Mouse (Mus musculus) kidney, adult 2 months (tissue): ENCODE measurements around the gene Dctd. TPM values are rescaled to one million over a fixed set of nuclear protein-coding genes. Genes with fewer than 3 reads are reported as not detected.

ENCODE experiments used
- DNase-seq: peaks from one replicate; pipeline ENCODE4 v3.0.0; 2021
- H3K27ac ChIP-seq: fragments of 200-500 bp; 2 replicates; pipeline ENCODE4 v1.5.1; 2012; ENCODE audit warnings: low read depth, low read length, control low read depth, inconsistent platforms; ENCODE audit not compliant: insufficient read depth
- H3K27me3 ChIP-seq: fragments of 200-500 bp; replicated peaks from 2 replicates; pipeline ENCODE4 v1.6.1; 2012; ENCODE audit warnings: mild to moderate bottlenecking, moderate library complexity, low read length, inconsistent platforms; ENCODE audit not compliant: control insufficient read depth, insufficient read depth
- H3K36me3 ChIP-seq: fragments of 200-500 bp; 2 replicates; pipeline ENCODE4 v1.6.1; 2012; ENCODE audit warnings: mild to moderate bottlenecking, moderate library complexity, low read length, inconsistent platforms; ENCODE audit not compliant: control insufficient read depth, insufficient read depth
- H3K4me1 ChIP-seq: fragments of 200-500 bp; 2 replicates; pipeline ENCODE4 v1.6.1; 2011; ENCODE audit warnings: low read length; ENCODE audit not compliant: control insufficient read depth, insufficient read depth
- H3K4me3 ChIP-seq: fragments of 200-500 bp; 2 replicates; pipeline ENCODE4 v1.5.1; 2011; ENCODE audit warnings: mild to moderate bottlenecking, low read depth, low read length, control low read depth; ENCODE audit not compliant: insufficient read depth
- CTCF ChIP-seq: fragments of 200-500 bp; conservative IDR thresholded peaks from 2 replicates; pipeline ENCODE4 v1.5.1; 2011; ENCODE audit warnings: low read depth, mild to moderate bottlenecking, control low read depth, low read length, moderate library complexity, mixed read lengths; ENCODE audit not compliant: insufficient read depth, insufficient read length
- POLR2A ChIP-seq: fragments of 200-500 bp; IDR thresholded peaks from one replicate; pipeline ENCODE4 v1.6.1; 2011; ENCODE audit warnings: low read depth, low read length, control low read depth
- WGBS: fragments of 180-500 bp; shearing (Covaris S2); methylation state at CpG from one replicate; pipeline ENCODE4 v1.1.7; 2018; 5-methylcytosine and 5-hydroxymethylcytosine counted together
- polyA plus RNA-seq: library from polyadenylated mRNA; depleted of rRNA; stranded (reverse); fragments of >200 nt; gene quantifications from 2 replicates; pipeline ENCODE4 v1.2.3, GENCODE M21; 2012; rRNA removed

Dctd gene
- polyA plus RNA-seq, result 1.3 and 1.8 TPM in 2 replicates

DNA sequence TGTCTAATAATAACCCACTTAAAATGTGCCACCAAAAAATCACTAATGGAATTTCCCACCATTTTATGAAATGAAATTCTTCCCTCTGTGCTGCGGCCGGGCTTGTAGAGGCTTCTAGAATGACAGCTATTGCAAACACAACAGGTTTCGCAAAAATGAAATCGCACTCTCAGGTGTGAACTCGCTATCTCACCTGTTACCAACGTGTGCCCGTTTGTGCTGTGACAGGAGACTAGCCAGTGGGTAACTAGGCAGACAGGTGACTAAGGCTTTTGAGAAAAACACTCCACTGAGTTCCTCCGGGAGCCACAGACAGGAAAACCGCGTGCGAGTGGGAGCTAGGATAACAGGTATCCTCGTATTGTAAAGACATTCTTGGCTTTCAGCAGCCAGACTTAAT lies at the start of gene Dctd:
Dctd (plus strand) TSS at position 301 of the 400 bp plus-strand sequence.
- Histone ChIP-seq H3K4me3 (no peak within 1 kb of the TSS), H3K27ac (no peak within 1 kb of the TSS), H3K27me3 (no peaks in the 10 kb centered on the region), H3K4me1 (0 out of 2 replicates have a peak, but pooled peaks cover 3% of the 10 kb centered on the region), H3K36me3 (no peaks in the 10 kb centered on the region)
- WGBS, result 92% methylated on average over 12 of the region's 12 CpGs
- no peak for DNase-seq
- TF ChIP-seq POLR2A (no peak), CTCF (no peak)

DNA sequence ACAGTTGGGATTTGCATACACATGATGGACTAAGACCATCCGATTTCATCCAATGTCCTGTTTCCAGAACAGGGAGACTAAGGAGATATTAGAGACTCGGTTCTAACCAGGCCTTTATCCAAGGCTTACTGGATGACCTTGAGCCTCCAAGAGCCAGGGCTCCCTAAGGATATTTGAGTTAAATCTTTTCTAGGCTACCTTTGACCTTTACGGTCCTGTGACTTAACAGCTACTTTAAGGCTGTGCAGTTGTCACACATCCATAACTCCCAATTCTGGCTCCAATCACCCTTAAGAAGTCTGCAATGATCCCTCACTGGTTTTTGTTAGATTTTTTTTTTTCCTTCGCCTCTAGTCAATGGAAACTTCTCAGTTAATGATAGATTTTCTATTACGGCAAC lies 45.3 kb upstream of the Dctd start:
- DNase-seq, result peak; percentile 75
- 49% methylated on average over 5 of the region's 5 CpGs for WGBS
- H3K36me3 ChIP-seq, result no peaks in the 10 kb centered on the region
- no peak overlapping the region for H3K4me3 ChIP-seq
- TF ChIP-seq CTCF, result no peak
- no peak for TF ChIP-seq POLR2A
- no peaks in the 10 kb centered on the region for H3K27me3 ChIP-seq
- peaks cover 11% of the 10 kb centered on the region; the same call in 1 of the 2 replicates for H3K4me1 ChIP-seq
- peak overlapping the region; percentile 60 for H3K27ac ChIP-seq

DNA sequence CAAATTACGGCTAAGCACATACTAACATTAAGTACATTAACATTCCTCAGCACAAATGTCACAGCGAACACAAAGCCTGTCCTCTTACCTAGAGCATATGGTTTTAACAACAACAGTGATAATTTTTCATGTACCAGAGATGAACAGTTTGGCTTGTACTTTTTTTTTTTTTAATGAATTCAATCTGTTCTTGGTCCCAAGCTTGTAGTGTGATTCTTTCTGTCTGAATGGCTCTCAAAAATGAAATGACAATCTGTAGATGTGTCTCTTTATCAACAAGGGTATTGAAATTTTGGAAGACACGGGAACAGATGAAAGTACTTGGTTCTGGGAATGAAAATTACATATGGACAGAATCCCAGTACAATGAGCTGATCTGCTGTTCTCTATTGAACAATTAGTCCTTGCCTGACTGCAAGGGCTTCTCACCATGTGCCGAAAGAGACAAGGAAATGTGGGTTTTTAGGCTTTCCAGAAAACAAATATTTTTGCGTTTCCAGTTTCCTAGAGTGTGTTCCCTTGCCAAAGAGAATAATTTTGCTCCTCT lies 35.3 kb upstream of the Dctd start:
- DNase-seq, result no peak
- H3K27ac ChIP-seq, result no peak overlapping the region
- TF ChIP-seq POLR2A (no peak), CTCF (no peak)
- H3K36me3 ChIP-seq, result no peaks in the 10 kb centered on the region
- 82% methylated on average over 5 of the region's 5 CpGs for WGBS
- no peaks in the 10 kb centered on the region for H3K4me1 ChIP-seq
- H3K27me3 ChIP-seq, result no peaks in the 10 kb centered on the region
- no peak overlapping the region for H3K4me3 ChIP-seq

GRCm38 (mm10) chr8:48074149-48074548 lies 24.7 kb upstream of the Dctd start:
- Histone ChIP-seq H3K27me3 (no peaks in the 10 kb centered on the region), H3K36me3 (no peaks in the 10 kb centered on the region), H3K4me3 (no peak overlapping the region), H3K27ac (no peak overlapping the region), H3K4me1 (no peaks in the 10 kb centered on the region)
- TF ChIP-seq POLR2A, result no peak
- DNase-seq, result no peak
- 96% methylated on average over 2 of the region's 2 CpGs for WGBS

DNA sequence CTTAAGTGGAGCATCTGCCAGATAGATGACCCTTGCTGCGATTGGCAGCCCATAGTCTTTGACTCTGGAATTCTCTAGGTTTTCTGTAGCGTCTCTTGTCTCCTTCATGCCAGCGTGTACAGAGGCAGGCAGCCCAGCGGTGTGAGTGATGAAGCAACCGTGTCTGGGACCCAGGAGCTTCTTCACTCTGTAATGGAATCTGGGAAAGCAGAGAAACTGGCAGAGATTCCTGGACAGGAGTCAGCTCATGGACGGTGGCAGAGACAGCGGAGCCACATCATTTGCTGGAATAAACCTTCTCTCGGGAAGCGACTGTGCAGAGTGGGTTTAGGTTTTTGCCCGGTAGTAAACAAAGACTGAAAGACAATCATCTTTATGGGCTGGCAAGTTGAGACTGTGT lies 16.5 kb upstream of the Dctd start:
- DNase-seq, result no peak
- no peak for TF ChIP-seq POLR2A
- TF ChIP-seq CTCF, result no peak

DNA sequence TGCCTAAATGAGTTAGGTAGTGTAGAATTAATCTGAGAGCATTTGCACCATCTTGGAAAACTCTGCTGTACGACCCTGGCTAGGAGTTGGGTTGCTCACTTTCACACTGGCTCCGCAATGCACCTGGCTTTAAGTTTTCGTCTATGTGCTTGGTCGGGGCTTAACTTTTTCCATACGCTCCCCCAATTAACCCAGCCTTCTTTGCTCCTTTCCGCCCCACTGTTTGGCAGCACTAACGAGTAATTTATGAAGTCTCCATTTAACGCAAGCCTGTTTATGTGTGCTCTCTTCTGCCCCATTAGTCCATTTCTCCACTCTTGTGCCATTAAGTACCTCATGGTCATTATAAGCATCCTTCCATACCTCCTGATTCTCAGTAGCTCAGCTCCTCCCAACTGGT lies 8.2 kb upstream of the Dctd start:
- H3K27me3 ChIP-seq, result no peaks in the 10 kb centered on the region
- no peaks in the 10 kb centered on the region for H3K36me3 ChIP-seq
- no peaks in the 10 kb centered on the region for H3K4me1 ChIP-seq
- 78% methylated on average over 8 of the region's 8 CpGs for WGBS
- no peak overlapping the region for H3K4me3 ChIP-seq
- H3K27ac ChIP-seq, result no peak overlapping the region
- no peak for DNase-seq
- TF ChIP-seq CTCF, result no peak
- TF ChIP-seq POLR2A, result no peak

More for the DNA sequence above, 16.5 kb upstream of the Dctd start:
- H3K36me3 ChIP-seq, result no peaks in the 10 kb centered on the region
- 70% methylated on average over 10 of the region's 10 CpGs for WGBS
- H3K27me3 ChIP-seq, result no peaks in the 10 kb centered on the region
- H3K27ac ChIP-seq, result no peak overlapping the region
- no peaks in the 10 kb centered on the region for H3K4me1 ChIP-seq
- no peak overlapping the region for H3K4me3 ChIP-seq

- H3K27ac ChIP-seq, result no peak overlapping the region
- no peaks in the 10 kb centered on the region for H3K27me3 ChIP-seq
- no peak overlapping the region for H3K4me3 ChIP-seq
- no peak for TF ChIP-seq CTCF
- no peaks in the 10 kb centered on the region for H3K36me3 ChIP-seq
- no peak for DNase-seq
- WGBS, result 87% methylated on average over 5 of the region's 5 CpGs
- H3K4me1 ChIP-seq, result 0 out of 2 replicates have a peak, but pooled peaks cover 3% of the 10 kb centered on the region
Observed at GRCm38 (mm10) chr8:48095378-48095777, 3.5 kb upstream of the Dctd start.
